Mouse (Mus musculus) cerebellum, adult 2 months (tissue): ENCODE results near the gene Serpina9.

Experiments used
- CTCF ChIP-seq: fragments of 200-500 bp; IDR thresholded peaks from 2 replicates; pipeline ENCODE4 v1.5.1; 2011; ENCODE audit warnings: low read depth, mild to moderate bottlenecking, control low read depth, low read length, moderate library complexity, borderline replicate concordance; ENCODE audit not compliant: insufficient read depth
- POLR2A ChIP-seq: fragments of 200-500 bp; IDR thresholded peaks from 2 replicates; pipeline ENCODE4 v1.6.1; 2011; ENCODE audit warnings: low read length, control low read depth, borderline replicate concordance; ENCODE audit not compliant: insufficient read depth

- TF ChIP-seq CTCF, result no peak
- no peak for TF ChIP-seq POLR2A
These were observed 23.7 kb downstream of the Serpina9 start, which contains the start of gene Serpina11 for GRCm38 (mm10) chr12:103989857-103990256.
